Mouse (Mus musculus) bone marrow, adult 2 months (tissue): ENCODE measurements around the gene Afap1.

ENCODE experiments used
- CTCF ChIP-seq: fragments of 200-500 bp; IDR thresholded peaks from 2 replicates; pipeline ENCODE4 v1.5.1; 2011; ENCODE audit warnings: low read length, control low read depth; ENCODE audit not compliant: control insufficient read depth, insufficient read depth
- POLR2A ChIP-seq: fragments of 200-500 bp; IDR thresholded peaks from 2 replicates; pipeline ENCODE4 v1.6.1; 2011; ENCODE audit warnings: low read depth, mild to moderate bottlenecking, control low read depth, low read length, borderline replicate concordance; ENCODE audit not compliant: control insufficient read depth

GRCm38 (mm10) chr5:35908626-35909443 is 15.7 kb downstream of the Afap1 start:
- no peak for TF ChIP-seq CTCF
- no peak for TF ChIP-seq POLR2A
